10 mouse cellular contexts compared by ENCODE assay signal in the genomic region with DNA sequence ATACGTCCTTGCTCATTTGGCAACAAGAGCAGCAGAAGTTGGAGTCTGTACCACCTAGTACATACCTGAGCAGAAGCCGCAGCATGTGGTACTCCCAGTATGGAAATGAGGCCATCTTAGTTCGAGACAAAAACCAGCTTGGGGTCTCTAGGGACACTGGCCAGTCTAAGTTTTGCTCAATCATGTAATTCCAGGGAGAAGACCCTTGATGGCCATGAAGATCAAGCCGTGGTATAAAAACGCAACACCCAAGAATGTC. TPM values are rescaled to one million over a fixed set of nuclear protein-coding genes. Genes with fewer than 3 reads are reported as not detected.
A peak's percentile ranks its signal among the peaks of the same experiment; 100 is the strongest.
DNase-seq lines count a peak whose midpoint lies in the region; ATAC-seq and TF ChIP-seq lines count a peak whose summit lies in the region.
"Had no signal": no experiment of that assay in that cellular context is flagged by ENCODE, and none has a peak within 500 bp of the region (broad histone marks: within the 10 kb centered on the region; RNA-seq: fewer than 3 reads in every experiment).

No protein-coding gene starts in this region.

- H3K27me3 ChIP-seq in heart, embryonic 14.5 days (ENCODE audit: control insufficient read depth, insufficient read depth, low read length), result no peaks in the 10 kb centered on the region
- H3K27me3 ChIP-seq in forebrain, embryonic 15.5 days, result no peaks in the 10 kb centered on the region
- H3K27me3 ChIP-seq in midbrain, embryonic 11.5 days (ENCODE audit: control insufficient read depth, insufficient read depth, low read length), result no peaks in the 10 kb centered on the region

- TF ChIP-seq POLR2A in cortical plate, adult 2 months (IDR thresholded peaks at IDR 0.05; ENCODE audit: extremely low read depth, insufficient read depth, low read length), result no peak

- H3K9me3 ChIP-seq in heart, embryonic 14.5 days (ENCODE audit: control insufficient read depth, low read length), result no peaks in the 10 kb centered on the region
- H3K9me3 ChIP-seq in forebrain, embryonic 15.5 days, result no peaks in the 10 kb centered on the region
- H3K9me3 ChIP-seq in midbrain, embryonic 11.5 days (ENCODE audit: control insufficient read depth, low read length), result no peaks in the 10 kb centered on the region

- no peak overlapping the region for H3K27ac ChIP-seq in heart, embryonic 14.5 days (replicated peaks in 1 of 2; ENCODE audit: control insufficient read depth in 1 of 2, insufficient read depth in 1 of 2, low read depth in 2 of 2, low read length in 2 of 2)
- H3K27ac ChIP-seq in cortical plate, adult 2 months (ENCODE audit: insufficient read depth, low read length), result no peak overlapping the region
- H3K27ac ChIP-seq in forebrain, embryonic 15.5 days (replicated peaks), result no peak overlapping the region
- no peak overlapping the region for H3K27ac ChIP-seq in midbrain, embryonic 11.5 days (ENCODE audit: low read depth, low read length)

- peaks cover 6 to 12% of the 10 kb centered on the region in 2 experiments for H3K4me1 ChIP-seq in heart, embryonic 14.5 days (ENCODE audit: control insufficient read depth in 2 of 2, insufficient read depth in 2 of 2, low read length in 2 of 2)
- H3K4me1 ChIP-seq in cortical plate, adult 2 months (ENCODE audit: control insufficient read depth, insufficient read depth, low read length), result peaks cover 3% of the 10 kb centered on the region; the same call in 1 of the 2 replicates
- H3K4me1 ChIP-seq in forebrain, embryonic 15.5 days, result peaks cover 17% of the 10 kb centered on the region
- H3K4me1 ChIP-seq in midbrain, embryonic 11.5 days (ENCODE audit: control insufficient read depth, insufficient read depth, low read length), result peaks cover 10% of the 10 kb centered on the region

- H3K4me2 ChIP-seq in heart, embryonic 14.5 days (ENCODE audit: low read length), result peak overlapping the region; percentile 80; the same call in 1 of the 2 replicates
- H3K4me2 ChIP-seq in forebrain, embryonic 15.5 days (replicated peaks), result peak overlapping the region; percentile 55
- no peak overlapping the region for H3K4me2 ChIP-seq in midbrain, embryonic 11.5 days

- H3K36me3 ChIP-seq in heart, embryonic 14.5 days (ENCODE audit: control insufficient read depth, insufficient read depth, low read length), result peaks cover 43% of the 10 kb centered on the region
- H3K36me3 ChIP-seq in forebrain, embryonic 15.5 days, result peaks cover 33% of the 10 kb centered on the region
- H3K36me3 ChIP-seq in midbrain, embryonic 11.5 days (ENCODE audit: control insufficient read depth, insufficient read depth, low read length), result peaks cover 10% of the 10 kb centered on the region; the same call in 1 of the 2 replicates

- no peak overlapping the region for H3K9ac ChIP-seq in heart, embryonic 14.5 days (ENCODE audit: low read length)
- H3K9ac ChIP-seq in forebrain, embryonic 15.5 days (replicated peaks), result no peak overlapping the region
- H3K9ac ChIP-seq in midbrain, embryonic 11.5 days (ENCODE audit: low read length), result no peak overlapping the region

- intact Hi-C loops in heart, postnatal 36 days (cut with DNase I), result loop anchor here (2.0 to 10.0 kb wide), 2 partner anchors 71 to 539 kb away; partner anchors contain the start of genes Surf6 and Wdr5

- DNase-seq in heart, postnatal 36 days, result no peak
- DNase-seq in midbrain, embryonic 11.5 days (ENCODE audit: low spot score, missing footprints), result no peak
- no peak for DNase-seq in c-Kit-positive CD71-positive TER-119-positive erythroid progenitor cells, embryonic 14.5 days (ENCODE audit: low spot score)
- DNase-seq in cerebellum, postnatal 14 days, result no peak
- no peak for DNase-seq in retina, postnatal 1 day
- DNase-seq: lung, postnatal 14 days; thymus, adult 2 months had no signal

- ATAC-seq in heart, embryonic 14.5 days (ENCODE audit: insufficient number of reproducible peaks, insufficient read depth, low FRiP score, low read depth), result no peak
- ATAC-seq in forebrain, embryonic 15.5 days (replicated peaks), result no peak
- no peak for ATAC-seq in midbrain, embryonic 11.5 days (ENCODE audit: low FRiP score)

- 72% methylated on average over 5 of the region's 5 CpGs for WGBS in heart, embryonic 14.5 days
- WGBS in forebrain, embryonic 15.5 days, result 81% methylated on average over 5 of the region's 5 CpGs
- WGBS in midbrain, embryonic 11.5 days, result 82% methylated on average over 5 of the region's 5 CpGs

- TF ChIP-seq CTCF in cortical plate, adult 2 months (IDR thresholded peaks at IDR 0.05; ENCODE audit: extremely low read depth, insufficient read depth, low read length), result no peak

- no peak overlapping the region for H3K4me3 ChIP-seq in heart, embryonic 14.5 days (ENCODE audit: control insufficient read depth in 1 of 2, insufficient read depth in 1 of 2, low read depth in 1 of 2, low read length in 2 of 2)
- H3K4me3 ChIP-seq in cortical plate, adult 2 months (ENCODE audit: insufficient read depth, low read length), result peak overlapping the region; percentile 89
- peak overlapping the region; percentile 49 for H3K4me3 ChIP-seq in forebrain, embryonic 15.5 days
- H3K4me3 ChIP-seq in midbrain, embryonic 11.5 days (ENCODE audit: low read depth, low read length), result peak overlapping the region; percentile 66; the same call in 1 of the 2 replicates

RNA-seq across cellular contexts. Expression of gene Brd3os, which starts 1.3 kb away (rescaled TPM):
- 3.7 and 4.6 TPM in 2 replicates for polyA plus RNA-seq in heart, embryonic 14.5 days (2014; fragmentation: Nextera tagmentation; extraction: Ambion mirVana)
- total RNA-seq in heart, postnatal 36 days (2021), result 1 to 10 TPM; 1.1 to 2.1 TPM
- polyA plus RNA-seq in cortical plate, adult 2 months (2012; rRNA removed), result 48.0 and 48.2 TPM in 2 replicates
- polyA plus RNA-seq in forebrain, embryonic 15.5 days (2015; fragmentation: Nextera tagmentation; extraction: Ambion mirVana), result 30.6 and 31.5 TPM in 2 replicates
- polyA plus RNA-seq in midbrain, embryonic 11.5 days (2014; fragmentation: Nextera tagmentation; extraction: Ambion mirVana), result 15.1 and 16.3 TPM in 2 replicates

RNA-seq across cellular contexts. Expression of gene Vav2, which starts 16.5 kb away (rescaled TPM):
- 3.6 and 4.1 TPM in 2 replicates for polyA plus RNA-seq in heart, embryonic 14.5 days (2014; fragmentation: Nextera tagmentation; extraction: Ambion mirVana)
- total RNA-seq in heart, postnatal 36 days (2021), result 10 to 100 TPM; 14.0 to 14.4 TPM
- polyA plus RNA-seq in cortical plate, adult 2 months (2012; rRNA removed), result 10.4 and 11.0 TPM in 2 replicates
- 12.6 and 13.9 TPM in 2 replicates for polyA plus RNA-seq in forebrain, embryonic 15.5 days (2015; fragmentation: Nextera tagmentation; extraction: Ambion mirVana)
- polyA plus RNA-seq in midbrain, embryonic 11.5 days (2014; fragmentation: Nextera tagmentation; extraction: Ambion mirVana), result 13.7 and 15.0 TPM in 2 replicates

Comparison
In these comparisons a context has a peak if more than half of its experiments do, and no peak if none do; other contexts are left out.
1. H3K4me3 ChIP-seq: peak in cortical plate, adult 2 months (single experiment), forebrain, embryonic 15.5 days (single experiment) and midbrain, embryonic 11.5 days (single experiment); none in heart, embryonic 14.5 days (0 of 2).